Mouse (Mus musculus) brain, adult 2 months (tissue): ENCODE data around the gene Baat.
"Not testable (repeated sequence)": the region's sequence is repeated elsewhere in the genome, so short reads cannot be mapped to it uniquely, and the experiment has no call there.

Experiments
- DNase-seq: peaks from one replicate; pipeline ENCODE4 v3.0.0; 2011; ENCODE audit warnings: low read depth, low spot score

Gene Baat

GRCm38 (mm10) chr4:49485442-49485841, 20.9 kb downstream of the Baat start:
- no peak for DNase-seq

GRCm38 (mm10) chr4:49480896-49481295, 25.5 kb downstream of the Baat start:
- DNase-seq: no peak

- no peak for DNase-seq
Observed at GRCm38 (mm10) chr4:49480104-49480760, 26.1 kb downstream of the Baat start.

- DNase-seq: not testable (repeated sequence)
Observed at GRCm38 (mm10) chr4:49479035-49479434, 27.3 kb downstream of the Baat start.

- no peak for DNase-seq
Observed at GRCm38 (mm10) chr4:49478118-49478877, 28.1 kb downstream of the Baat start.

GRCm38 (mm10) chr4:49474583-49474982, 31.8 kb downstream of the Baat start:
- no peak for DNase-seq

- no peak for DNase-seq
Observed at GRCm38 (mm10) chr4:49473435-49474100, 32.8 kb downstream of the Baat start, which contains the start of gene Acnat1. Acnat1 (minus strand) TSS chr4:49473912.

GRCm38 (mm10) chr4:49469435-49470151, 36.8 kb downstream of the Baat start:
- DNase-seq: no peak

- no peak for DNase-seq
Observed at GRCm38 (mm10) chr4:49467360-49467759, 39.0 kb downstream of the Baat start.

- DNase-seq: no peak
Observed at GRCm38 (mm10) chr4:49456171-49456570, 50.2 kb downstream of the Baat start.

- DNase-seq: no peak
Observed at GRCm38 (mm10) chr4:49451848-49452551, 54.4 kb downstream of the Baat start.

GRCm38 (mm10) chr4:49451133-49451847, 55.1 kb downstream of the Baat start:
- not testable (repeated sequence) for DNase-seq
